Mouse (Mus musculus) left cerebral cortex, adult 11 months (tissue): ENCODE results near the gene Lrrc4.

Source experiments
- DNase-seq: peaks from one replicate; pipeline ENCODE4 v3.0.0; 2022; ENCODE audit warnings: low spot score

Lrrc4 gene

DNA sequence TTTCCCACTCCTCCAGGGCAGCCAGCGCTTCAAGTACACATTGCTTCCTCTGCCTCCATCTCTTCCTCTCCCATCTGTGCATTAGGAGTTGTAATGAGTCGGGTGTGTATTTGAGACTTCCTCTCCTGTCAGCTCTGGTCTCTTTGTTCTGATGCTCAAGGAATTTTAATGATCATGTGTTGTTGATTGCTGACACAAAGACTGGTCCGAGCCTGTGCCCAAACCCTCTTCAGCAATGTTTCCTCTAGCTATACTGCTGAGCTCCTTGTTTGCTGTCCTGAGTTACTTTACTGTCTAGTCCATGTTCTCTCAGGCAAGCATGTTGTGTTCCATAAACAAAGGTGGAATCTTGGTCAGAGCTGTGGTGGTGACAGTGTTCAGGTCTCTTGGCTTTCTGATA is 102.3 kb downstream of the Lrrc4 start:
- no peak for DNase-seq

DNA sequence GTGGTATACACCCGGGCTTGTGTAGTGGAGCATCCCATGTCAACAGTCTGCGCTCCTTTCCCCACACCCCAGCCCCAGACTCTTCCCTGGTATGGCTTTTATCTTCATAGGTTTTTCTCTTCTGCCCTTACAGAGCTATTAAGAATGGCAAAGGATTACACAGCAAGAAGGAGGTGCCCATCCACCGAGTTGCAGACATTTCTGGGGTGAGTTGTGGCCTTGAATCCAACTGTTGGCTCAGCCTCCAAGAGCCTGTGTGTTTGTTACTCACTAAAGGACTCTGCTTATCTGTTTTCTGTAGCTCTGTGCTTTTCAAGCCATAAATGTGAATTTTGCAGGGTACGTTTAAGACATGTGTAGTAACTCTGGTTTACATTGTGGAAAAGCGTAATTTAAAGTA is 106.8 kb downstream of the Lrrc4 start:
- DNase-seq: no peak

DNA sequence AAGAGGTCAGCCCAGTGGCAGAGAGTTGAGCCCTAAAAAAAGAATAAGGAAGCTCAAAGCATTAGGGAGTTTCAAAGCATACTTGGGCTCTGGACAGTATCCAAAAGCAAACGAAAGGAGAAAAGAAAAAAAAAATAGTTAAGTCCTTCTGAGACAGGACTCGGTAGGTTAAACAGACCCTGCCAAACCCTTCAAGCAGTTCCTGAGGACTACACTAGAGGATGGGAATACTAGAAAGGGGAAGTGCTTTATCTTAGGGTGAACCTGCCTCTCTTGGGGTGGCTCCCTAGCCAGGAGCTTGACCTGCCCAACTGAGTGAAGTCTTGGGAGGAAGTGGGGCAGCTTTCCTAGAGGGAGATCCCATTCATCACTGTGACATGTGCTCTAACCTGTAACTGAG is 108.5 kb downstream of the Lrrc4 start:
- DNase-seq: no peak

DNA sequence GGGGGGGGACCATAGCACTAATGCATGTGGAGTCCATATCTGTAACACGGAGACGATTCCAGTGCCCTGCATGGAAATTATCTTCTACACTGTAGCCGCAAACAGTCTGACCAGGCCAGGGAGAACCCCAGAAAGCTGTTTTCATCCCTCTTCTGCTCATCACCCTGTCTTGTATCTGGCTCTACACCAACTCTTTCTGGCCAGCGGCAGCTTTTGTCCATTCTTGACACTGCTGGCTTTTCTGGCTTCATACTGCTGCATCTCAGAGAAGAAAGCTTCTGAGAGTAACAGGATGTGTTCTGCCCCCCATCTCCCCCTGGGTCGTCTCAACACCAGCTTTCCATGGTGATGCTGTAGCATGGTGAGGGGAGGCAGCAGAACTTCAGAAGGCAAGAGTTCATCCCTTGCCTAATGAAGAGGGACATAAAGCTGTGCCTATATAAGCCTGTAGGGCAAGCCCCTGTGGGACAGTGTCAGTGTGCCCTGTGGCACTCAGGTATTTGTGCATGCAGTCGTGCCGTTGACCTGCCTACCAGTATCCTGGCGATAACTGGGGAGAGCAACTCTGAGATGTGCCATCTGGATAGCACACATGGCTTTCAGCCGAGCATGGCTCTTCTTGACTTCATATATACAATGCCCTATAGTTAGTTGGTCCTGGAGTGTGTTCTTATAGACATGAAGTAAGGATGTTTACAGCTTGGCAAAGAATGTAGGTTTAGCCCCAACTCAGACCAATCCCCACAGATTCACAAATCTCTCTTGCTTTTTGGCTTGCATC is 111.0 kb downstream of the Lrrc4 start:
- no peak for DNase-seq

DNA sequence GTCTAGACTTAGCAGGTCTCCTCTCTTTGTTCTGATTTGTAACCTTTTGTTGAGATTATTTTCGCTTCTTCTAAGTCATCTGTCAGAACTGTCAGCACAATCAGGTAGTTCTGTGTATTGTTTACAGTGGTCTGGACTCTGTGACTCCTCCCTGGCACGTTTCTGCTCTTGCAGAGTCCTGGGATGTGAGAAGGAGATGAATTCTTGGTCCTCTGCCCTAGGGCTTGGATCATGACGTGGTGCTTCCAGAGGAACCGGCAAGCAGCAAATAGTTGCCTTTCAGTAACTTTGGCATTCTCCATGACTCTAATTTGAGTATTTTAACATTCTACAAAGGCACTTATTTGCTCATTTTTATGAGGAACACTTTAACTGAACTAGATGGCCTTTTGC is 113.7 kb downstream of the Lrrc4 start:
- no peak for DNase-seq

DNA sequence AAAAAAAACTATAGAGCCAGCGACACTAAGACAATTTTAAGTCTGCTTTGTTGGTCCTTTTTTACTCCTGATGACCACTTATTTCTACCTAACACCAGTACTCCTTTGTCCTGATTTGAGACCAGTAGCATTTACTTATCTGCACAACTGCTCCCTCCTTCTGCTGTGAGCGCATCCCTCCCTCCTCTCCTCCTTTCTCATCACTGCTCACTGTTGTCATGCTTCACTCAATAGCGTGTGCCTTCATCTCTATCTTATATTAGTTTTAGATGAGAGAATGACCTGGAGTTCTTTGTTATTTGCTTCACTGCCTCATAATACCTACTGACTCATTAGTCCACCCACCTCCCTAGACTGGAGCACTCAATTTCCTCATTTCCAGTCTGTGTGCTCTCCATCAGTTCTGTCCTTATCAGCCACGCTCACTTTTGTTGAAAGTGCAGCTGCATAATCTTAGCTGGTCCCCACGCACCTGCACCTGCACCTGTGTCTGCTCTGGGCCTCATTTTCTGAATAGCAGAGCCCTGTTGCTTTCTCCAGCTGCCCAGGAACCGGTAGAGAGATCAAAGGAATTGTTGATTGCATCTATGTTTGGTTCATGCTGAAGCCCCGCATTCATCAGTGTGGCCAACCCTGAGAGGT is 114.2 kb downstream of the Lrrc4 start:
- no peak for DNase-seq

DNA sequence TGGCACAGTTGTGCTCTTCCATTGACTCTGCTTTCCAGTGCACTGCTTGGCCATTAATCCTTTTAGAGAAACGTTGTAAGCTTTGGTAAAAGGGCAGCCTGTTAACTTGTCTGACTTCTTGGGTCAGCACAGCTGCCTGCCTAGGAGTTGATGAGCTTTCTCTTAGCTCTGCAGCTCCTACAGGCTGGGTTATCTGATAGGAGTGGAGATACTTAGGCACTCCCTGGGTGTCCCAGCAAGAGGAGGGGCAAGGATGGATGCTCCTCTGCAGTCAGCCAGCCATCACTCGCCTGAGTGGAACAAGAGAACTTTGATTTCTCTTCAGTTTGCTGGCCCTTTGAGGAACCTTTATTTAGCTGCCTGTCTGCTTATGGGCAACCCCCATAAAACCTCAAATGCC is 121.5 kb downstream of the Lrrc4 start:
- no peak for DNase-seq

DNA sequence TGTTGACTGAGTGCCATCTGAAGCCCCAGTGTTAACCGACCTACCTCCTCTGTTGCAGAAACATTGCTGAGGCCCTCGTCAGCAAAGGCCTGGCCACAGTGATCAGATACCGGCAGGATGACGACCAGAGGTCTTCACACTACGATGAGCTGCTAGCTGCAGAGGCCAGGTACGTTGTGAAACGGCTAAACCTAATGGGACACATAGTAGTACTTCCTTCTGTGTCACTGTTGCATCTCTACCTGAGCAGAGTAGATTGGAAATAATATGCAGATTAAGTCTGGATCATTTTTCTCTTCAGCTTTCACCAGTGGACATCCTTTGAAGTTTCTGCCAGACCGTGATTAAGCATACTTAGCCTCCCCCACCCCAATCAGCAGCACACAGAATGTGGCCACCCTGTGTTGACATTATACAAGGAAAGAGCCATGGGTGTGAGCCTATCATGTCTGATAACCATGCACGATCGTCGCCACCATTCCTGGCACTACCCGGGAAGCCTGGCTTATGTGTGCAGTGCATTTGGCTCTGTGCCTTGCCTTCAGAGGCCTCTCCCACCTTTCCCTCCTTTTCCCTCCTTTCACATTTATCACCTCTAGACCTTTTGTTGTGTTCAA is 124.5 kb downstream of the Lrrc4 start:
- DNase-seq: no peak

DNA sequence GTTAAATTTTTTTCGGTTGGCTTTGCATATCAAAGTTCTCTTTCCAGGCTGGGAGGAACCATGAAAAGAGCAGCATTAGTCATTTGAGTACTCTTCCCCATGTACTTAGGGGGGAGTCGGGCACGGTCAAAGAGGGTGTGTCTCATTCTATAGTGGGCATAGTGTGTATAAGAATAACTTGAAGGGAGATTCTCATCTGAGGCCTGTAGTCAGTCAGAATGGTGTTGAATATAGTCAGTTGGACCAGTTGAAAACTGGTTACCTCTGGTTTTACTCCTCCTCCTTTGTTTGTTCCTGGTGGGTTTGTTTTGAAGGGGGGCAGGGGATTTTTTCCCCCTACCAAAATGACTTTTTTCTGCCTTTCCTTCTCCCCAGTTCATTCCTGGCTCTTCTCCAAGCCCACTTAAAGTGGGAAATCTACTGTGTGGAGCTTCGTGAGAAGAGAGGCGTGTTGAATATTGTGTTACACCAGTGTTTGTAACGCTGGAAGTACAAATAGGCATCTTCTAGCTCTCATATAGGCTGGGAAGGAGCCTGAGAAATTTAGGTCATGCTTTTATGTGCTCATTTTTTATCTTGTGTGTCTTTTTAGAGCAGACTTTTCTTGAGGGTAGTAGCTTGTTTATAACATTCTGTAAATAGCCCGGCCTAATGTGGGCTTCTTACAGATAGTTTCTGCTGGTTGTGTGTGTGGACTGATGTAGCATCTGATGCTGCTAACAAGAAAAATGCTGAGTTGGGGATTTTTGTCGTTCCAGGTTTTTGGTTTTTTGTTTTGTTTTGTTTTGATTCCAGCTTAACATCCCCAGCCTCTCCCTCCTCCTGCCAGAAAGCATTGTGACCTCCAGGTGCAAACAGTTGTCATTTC is 125.2 kb downstream of the Lrrc4 start:
- DNase-seq: no peak

DNA sequence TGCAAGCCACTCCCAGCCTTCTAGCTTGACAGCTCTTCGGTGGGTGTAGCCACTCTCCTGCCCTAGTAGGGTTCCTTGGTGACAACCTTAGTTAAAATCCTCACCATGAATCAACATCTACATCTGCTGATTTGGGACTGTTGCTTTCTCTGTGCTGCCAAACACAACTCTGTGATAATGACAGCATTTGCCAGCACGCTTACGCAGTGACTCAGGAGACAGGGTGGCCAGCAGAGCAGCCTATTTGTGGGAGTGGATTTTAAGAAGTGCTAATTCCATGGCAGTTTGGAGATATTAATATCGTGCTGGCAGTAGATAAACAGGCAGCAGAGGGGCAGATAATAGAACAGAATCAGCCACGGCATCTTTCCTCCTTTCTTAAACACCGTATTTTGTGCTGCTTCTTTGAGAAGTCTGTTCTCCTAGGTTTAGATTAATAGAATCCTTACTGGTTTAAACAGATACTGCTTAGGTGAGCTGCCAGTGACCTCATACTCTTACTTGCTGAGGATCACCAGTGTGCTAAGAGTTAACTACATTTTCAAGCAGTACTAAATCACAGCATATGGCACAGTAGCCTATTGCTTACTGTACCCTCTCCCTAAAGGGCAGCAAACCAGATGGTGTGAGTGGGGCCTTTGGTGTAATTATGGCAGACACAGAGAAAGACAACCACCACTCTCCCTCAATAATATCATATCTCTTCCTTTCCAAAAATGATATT is 126.0 kb downstream of the Lrrc4 start:
- peak; percentile 44 for DNase-seq

DNA sequence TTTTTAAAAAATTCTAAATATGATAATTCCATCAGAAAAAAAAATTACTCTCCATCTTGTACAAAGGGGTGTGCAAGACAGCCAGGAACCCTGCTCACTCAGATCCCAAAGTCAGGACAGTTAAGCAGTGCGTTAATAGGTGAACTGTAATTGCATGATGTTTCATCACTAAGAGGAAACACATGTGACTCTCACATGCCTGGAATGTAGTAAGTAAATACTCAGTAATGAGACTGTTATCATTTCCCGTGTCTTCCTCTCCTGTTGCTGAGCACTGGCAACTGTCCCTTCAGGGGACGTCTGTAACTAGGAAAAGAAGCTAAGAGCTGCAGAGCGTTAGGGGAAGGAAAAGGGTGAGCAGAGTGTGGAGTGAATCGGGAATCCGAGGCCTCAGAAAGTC is 126.9 kb downstream of the Lrrc4 start:
- no peak for DNase-seq

DNA sequence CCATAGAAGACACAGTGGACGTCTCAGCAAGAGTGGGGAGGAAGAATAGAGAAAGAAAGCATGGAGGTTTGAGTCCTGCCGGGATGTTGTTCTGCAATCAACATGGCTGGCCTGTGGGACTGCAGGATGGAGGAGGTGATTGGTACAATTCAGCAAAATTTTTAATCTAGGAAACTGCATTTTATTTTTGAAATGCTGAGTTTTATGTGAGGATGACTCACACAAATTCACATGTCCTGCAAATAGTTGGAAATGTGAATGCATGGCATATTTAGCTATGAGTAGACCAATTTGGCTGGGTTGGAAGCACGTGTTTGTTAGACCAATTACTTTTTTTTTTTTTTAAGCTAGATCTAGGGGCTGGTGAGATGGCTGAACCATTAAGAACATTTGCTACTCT is 134.3 kb downstream of the Lrrc4 start:
- DNase-seq: no peak

DNA sequence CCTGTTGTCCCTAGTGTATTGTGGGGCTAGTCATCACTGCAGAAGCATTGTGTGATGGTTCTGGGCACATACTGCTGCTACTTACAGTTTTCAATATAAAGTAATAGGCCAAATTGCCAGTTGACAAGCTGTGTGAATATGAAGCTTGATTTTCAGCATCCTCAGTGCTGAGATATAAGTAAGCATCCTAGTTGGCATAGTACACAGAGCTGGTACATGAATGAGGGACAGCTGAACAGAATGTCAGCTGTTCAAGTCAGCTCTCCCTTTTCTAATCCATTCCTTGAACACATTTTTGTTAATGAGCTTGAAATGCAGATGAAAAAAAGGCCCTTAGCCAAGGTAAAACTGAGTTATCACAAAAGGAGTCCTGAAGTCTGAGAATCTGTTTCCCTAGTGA is 138.9 kb downstream of the Lrrc4 start:
- no peak for DNase-seq

DNA sequence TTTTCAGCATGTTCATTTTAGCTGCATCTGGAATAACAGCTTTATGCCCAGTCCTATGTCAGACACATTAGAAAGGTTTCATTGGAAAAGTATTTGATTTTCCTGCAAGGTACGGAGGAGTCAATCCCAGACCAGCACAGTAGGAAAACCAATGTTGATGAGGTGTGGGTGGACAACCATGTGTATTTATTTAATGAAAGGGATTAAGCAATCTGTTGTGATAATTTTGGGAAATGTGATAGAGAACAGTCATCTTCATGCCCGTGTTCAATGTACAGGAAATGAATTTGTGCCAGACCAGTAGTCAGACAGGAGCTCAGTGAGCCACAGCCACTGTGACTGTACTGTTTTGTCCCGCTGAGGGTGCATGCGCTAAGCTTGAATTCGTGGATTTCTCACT is 143.8 kb downstream of the Lrrc4 start:
- DNase-seq: no peak

DNA sequence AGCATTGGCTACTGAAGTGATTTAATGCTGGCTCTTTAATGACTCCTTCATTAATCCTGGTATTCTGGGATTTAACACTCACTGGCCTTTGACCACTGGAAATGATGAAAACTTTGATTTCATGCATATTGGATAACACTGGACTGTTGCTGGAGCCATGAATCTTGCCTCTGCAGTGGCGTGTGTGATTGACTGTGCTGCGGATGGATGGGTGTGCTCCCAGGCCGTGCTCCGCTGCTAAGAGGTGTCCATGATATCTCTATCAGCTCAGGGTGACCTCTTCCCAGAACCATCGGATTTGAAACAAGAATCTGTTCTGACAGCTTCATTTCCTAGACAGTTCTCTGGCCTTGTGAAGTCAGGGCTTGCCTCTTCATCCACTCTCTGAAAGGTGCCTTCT is 145.8 kb downstream of the Lrrc4 start:
- DNase-seq: no peak

DNA sequence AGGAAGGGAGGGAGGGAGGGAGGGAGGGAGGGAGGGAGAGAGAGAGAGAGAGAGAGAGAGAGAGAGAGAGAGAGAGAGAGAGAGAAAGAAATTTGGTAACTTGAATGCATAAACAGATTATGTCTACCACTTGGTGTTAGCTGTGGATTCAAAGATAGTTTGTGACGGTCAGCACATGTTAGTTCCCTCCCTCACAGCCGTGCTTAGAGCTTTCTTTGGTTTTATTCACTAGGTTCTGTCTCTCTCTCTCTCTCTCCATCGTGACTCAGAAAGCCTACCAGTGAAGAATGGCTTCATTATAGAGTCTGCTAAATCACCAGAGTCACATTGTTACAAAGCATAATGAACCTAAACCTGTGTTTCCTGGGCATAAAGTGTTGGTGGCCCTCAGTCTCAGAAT is 146.5 kb downstream of the Lrrc4 start:
- no peak for DNase-seq

DNA sequence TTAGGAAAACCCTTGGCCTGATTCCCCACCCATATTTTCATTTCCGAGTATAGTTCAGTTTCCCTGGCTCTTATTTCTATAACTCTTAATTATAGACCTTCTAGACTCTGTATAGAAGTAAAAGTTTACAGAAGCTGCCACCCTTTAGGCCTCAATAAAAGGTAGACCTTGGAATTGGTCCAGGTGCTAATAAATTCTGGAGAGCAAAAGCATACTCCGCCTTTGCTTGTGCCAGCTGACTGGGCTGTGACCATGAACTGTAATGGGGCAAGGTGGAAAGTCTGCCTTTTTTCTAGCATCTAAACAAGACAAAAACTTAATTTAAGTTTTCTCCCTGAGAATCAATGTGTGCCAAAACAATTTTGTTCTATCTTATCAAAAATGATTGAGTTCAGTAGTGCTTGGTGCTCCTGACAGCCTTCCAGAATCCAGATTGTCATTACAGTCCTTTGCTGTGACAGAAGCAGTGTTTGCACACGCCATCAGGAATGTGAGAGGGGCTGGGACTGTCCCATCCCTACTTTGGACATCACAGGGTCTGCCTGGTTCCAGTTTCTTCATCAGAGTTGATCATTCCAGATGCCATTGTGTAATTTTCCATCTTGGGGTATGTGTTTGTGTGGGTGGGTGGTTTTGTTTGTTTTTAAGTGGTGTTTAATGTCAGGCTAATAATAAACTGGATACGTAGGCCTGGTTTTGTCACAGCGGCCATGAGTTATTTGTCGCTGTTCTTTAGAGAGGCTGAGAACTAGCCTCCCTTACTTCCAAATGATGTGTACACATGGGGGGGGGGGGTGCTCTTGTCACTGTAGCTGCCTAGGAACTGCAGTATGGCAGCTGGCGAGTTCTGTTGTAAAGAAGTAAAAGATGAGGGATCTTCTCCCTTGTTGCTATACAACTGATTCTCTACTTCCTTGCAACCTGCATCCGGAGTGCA is 149.8 kb downstream of the Lrrc4 start:
- DNase-seq: no peak

DNA sequence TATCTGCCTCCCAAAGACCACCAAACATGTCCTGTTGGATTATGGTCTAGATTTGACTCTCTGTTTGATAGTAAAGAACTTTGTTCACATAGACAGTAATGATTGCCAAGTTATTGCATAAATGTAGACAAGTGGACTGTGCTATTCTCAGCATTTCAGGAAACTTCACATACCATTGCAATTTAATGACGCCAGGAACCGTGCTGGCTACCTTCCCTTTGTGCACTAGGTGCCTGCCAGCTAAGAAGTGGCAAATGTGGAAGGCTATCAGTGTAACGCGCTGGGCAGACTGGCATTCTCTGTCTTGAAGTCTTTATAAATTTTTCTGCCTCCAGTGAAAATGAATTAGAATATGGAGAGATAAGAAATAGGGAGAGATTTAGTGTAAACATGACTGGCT is 151.0 kb downstream of the Lrrc4 start:
- no peak for DNase-seq

DNA sequence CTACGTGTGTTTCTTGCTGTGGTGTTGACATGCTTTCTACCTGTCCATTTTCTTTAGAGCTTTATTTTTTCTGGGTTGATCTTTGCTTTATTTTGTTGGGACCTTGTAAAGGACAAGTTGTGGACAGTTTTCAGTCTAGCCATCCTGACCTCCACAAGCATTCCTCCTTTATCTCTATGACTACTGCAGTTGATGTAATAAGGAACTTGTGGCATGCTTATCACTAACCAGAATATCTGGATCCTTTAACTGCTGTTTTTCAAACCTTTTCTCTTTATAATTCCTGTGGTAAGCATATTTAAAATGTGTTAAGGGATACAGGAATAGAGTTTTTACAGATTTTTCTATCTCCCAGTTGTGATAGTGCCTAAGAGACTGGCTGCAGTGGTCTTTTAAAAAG is 152.7 kb downstream of the Lrrc4 start:
- DNase-seq: no peak

DNA sequence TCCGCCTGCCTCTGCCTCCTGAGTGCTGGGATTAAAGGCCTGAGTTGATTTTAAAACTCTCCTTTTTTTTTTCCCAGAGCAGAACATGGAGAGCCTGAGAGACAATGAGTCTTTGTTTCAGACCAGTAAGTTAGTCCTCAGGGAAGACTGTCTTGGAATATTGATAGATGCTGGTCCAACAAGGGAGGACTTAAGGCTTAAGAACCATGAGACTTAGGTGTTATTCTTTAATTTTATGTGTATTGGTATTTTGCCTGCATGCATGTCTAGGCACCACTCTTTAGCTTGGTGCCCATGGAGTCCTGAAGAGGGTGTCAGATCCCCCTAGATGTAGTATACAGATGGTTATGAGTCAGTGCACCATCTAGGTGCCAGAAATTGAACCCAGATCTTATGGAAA is 156.9 kb downstream of the Lrrc4 start:
- DNase-seq: no peak

DNA sequence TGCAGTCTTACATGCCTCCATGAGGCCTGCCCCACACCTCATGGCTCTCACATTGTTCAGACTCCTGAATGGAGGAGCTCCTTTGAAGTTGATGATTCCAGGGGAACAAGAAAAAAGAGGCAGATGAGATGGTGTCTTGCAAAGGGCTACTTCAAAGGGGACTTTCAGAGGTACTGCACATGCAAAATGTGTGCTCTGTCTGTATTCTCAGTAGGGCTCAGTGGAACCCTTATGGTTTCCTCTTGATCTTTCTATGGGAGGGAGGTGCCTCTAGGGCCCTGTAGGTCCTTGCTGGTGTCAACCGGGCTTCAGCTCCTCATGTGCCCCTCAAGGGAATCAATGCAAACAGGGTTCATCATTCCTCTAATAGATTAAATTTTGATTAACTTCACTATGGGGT is 159.2 kb downstream of the Lrrc4 start:
- DNase-seq: no peak
